Mouse (Mus musculus): ENCODE measurements around the gene H2-Q1.
"Not testable (repeated sequence)": the region's sequence is repeated elsewhere in the genome, so short reads cannot be mapped to it uniquely, and the experiment has no call there.

The H2-Q1 gene

GRCm38 (mm10) chr17:35342711-35343476 lies 22.7 kb downstream of the H2-Q1 start:
- no peak for DNase-seq

- not testable (repeated sequence) for DNase-seq
Observed at GRCm38 (mm10) chr17:35347659-35348058, 27.5 kb downstream of the H2-Q1 start.

- not testable (repeated sequence) for DNase-seq
Observed at GRCm38 (mm10) chr17:35353275-35353674, 33.1 kb downstream of the H2-Q1 start.

- DNase-seq = no peak
Observed at GRCm38 (mm10) chr17:35354071-35354470, 33.9 kb downstream of the H2-Q1 start.

- no peak for DNase-seq
Observed at GRCm38 (mm10) chr17:35357086-35357485, 36.9 kb downstream of the H2-Q1 start.

- DNase-seq = no peak
Observed at GRCm38 (mm10) chr17:35358763-35359469, 38.7 kb downstream of the H2-Q1 start.

GRCm38 (mm10) chr17:35359470-35359862 lies 39.3 kb downstream of the H2-Q1 start:
- DNase-seq = no peak
